Mouse (Mus musculus) MEL (cell line): ENCODE data around the gene Rexo5. TPM values are rescaled to one million over a fixed set of nuclear protein-coding genes. Genes with fewer than 3 reads are reported as not detected.
A peak's percentile ranks its signal among the peaks of the same experiment; 100 is the strongest.

Experiments
- DNase-seq: peaks from one replicate; pipeline ENCODE4 v3.0.0; 2011; ENCODE audit warnings: low read depth, low spot score
- H3K27ac ChIP-seq: 2 replicates; pipeline ENCODE4 v1.5.1; 2012; ENCODE audit warnings: low read depth, mild to moderate bottlenecking, control low read depth, low read length, moderate library complexity; ENCODE audit not compliant: control insufficient read depth
- H3K27me3 ChIP-seq, 2 experiments: fragments of 150-350 bp in 1 of 2; sonication (generic) in 1 of 2; 2 replicates each; pipeline ENCODE4 v1.6.1; 2012; ENCODE audit warnings: low read length in 2 of 2, mild to moderate bottlenecking in 2 of 2, improper control_type of control experiment in 1 of 2, moderate library complexity in 1 of 2; ENCODE audit not compliant: insufficient read depth in 2 of 2, control insufficient read depth in 1 of 2
- H3K36me3 ChIP-seq, 2 experiments: 2 replicates each; pipeline ENCODE4 v1.6.1; 2012 to 2014; ENCODE audit warnings: low read length in 2 of 2, improper control_type of control experiment in 1 of 2, inconsistent platforms in 1 of 2, mild to moderate bottlenecking in 1 of 2; ENCODE audit not compliant: insufficient read depth in 2 of 2, control insufficient read depth in 1 of 2
- H3K4me1 ChIP-seq, 2 experiments: fragments of 150-350 bp in 1 of 2; sonication (generic) in 1 of 2; 2 replicates each; pipeline ENCODE4 v1.6.1; 2012; ENCODE audit warnings: low read length in 2 of 2, improper control_type of control experiment in 1 of 2, mild to moderate bottlenecking in 1 of 2; ENCODE audit not compliant: insufficient read depth in 2 of 2, control insufficient read depth in 1 of 2
- H3K4me3 ChIP-seq, 2 experiments: fragments of 150-350 bp in 1 of 2; sonication (generic) in 1 of 2; 2 replicates each; pipeline ENCODE4 v1.5.1; 2012; ENCODE audit warnings: low read depth in 2 of 2, low read length in 2 of 2, mild to moderate bottlenecking in 2 of 2, moderate library complexity in 2 of 2, control low read depth in 1 of 2, improper control_type of control experiment in 1 of 2; ENCODE audit not compliant: control insufficient read depth in 1 of 2, insufficient read depth in 1 of 2
- H3K79me2 ChIP-seq: 2 replicates; pipeline ENCODE4 v1.6.1; 2012; ENCODE audit warnings: mild to moderate bottlenecking, low read length, moderate library complexity; ENCODE audit not compliant: control insufficient read depth, poor library complexity, insufficient read depth
- H3K9ac ChIP-seq: 2 replicates; pipeline ENCODE4 v1.6.1; 2012; ENCODE audit warnings: low read depth, mild to moderate bottlenecking, control low read depth, low read length, moderate library complexity; ENCODE audit not compliant: control insufficient read depth, poor library complexity, severe bottlenecking
- H3K9me3 ChIP-seq: fragments of 150-350 bp; sonication (generic); replicated peaks from 2 replicates; pipeline ENCODE4 v1.6.1; 2012; ENCODE audit warnings: mild to moderate bottlenecking, low read length, improper control_type of control experiment, moderate library complexity; ENCODE audit not compliant: insufficient read depth
- BHLHE40 ChIP-seq: IDR thresholded peaks from 2 replicates; pipeline ENCODE4 v1.6.1; 2012; ENCODE audit warnings: low read depth, mild to moderate bottlenecking, inconsistent platforms, low read length, improper control_type of control experiment, borderline replicate concordance
- CHD2 ChIP-seq: IDR thresholded peaks from 2 replicates; pipeline ENCODE4 v1.6.1; 2011; ENCODE audit warnings: low read length, improper control_type of control experiment
- E2F4 ChIP-seq: IDR thresholded peaks from 2 replicates; pipeline ENCODE4 v1.6.1; 2011; ENCODE audit warnings: low read depth, low read length, improper control_type of control experiment, borderline replicate concordance
- ELF1 ChIP-seq: IDR thresholded peaks from 2 replicates; pipeline ENCODE4 v1.6.1; 2014; ENCODE audit warnings: low read depth, mild to moderate bottlenecking, inconsistent platforms, low read length, improper control_type of control experiment, moderate library complexity
- EP300 ChIP-seq, 2 experiments: IDR thresholded peaks; 2 replicates each; pipeline ENCODE4 v1.6.1; 2011; ENCODE audit warnings: improper control_type of control experiment in 2 of 2, low read length in 2 of 2, low read depth in 1 of 2, mild to moderate bottlenecking in 1 of 2
- ETS1 ChIP-seq: IDR thresholded peaks from 2 replicates; pipeline ENCODE4 v1.6.1; 2012; ENCODE audit warnings: low read depth, mild to moderate bottlenecking, inconsistent platforms, low read length, improper control_type of control experiment, moderate library complexity
- GABPA ChIP-seq: IDR thresholded peaks from 2 replicates; pipeline ENCODE4 v1.6.1; 2012; ENCODE audit warnings: low read depth, mild to moderate bottlenecking, inconsistent platforms, low read length, improper control_type of control experiment, moderate library complexity
- HCFC1 ChIP-seq: IDR thresholded peaks from 2 replicates; pipeline ENCODE4 v1.6.1; 2012; ENCODE audit warnings: low read depth, mild to moderate bottlenecking, inconsistent platforms, low read length, improper control_type of control experiment, moderate library complexity
- KAT2A ChIP-seq: conservative IDR thresholded peaks from 2 replicates; pipeline ENCODE4 v1.6.1; 2012; ENCODE audit warnings: low read depth, low read length, improper control_type of control experiment, inconsistent platforms
- MAFK ChIP-seq: IDR thresholded peaks from 2 replicates; pipeline ENCODE4 v1.6.1; 2011; ENCODE audit warnings: low read depth, mild to moderate bottlenecking, low read length, improper control_type of control experiment, borderline replicate concordance
- MAX ChIP-seq: IDR thresholded peaks from 2 replicates; pipeline ENCODE4 v1.6.1; 2011; ENCODE audit warnings: low read length, improper control_type of control experiment
- MEF2A ChIP-seq: IDR thresholded peaks from 2 replicates; pipeline ENCODE4 v1.6.1; 2014; ENCODE audit warnings: low read depth, mild to moderate bottlenecking, inconsistent platforms, low read length, improper control_type of control experiment; ENCODE audit not compliant: poor library complexity, insufficient replicate concordance, severe bottlenecking; ENCODE audit errors: extremely low read depth
- MXI1 ChIP-seq: IDR thresholded peaks from 2 replicates; pipeline ENCODE4 v1.6.1; 2011; ENCODE audit warnings: mild to moderate bottlenecking, low read depth, low read length, improper control_type of control experiment
- MYB ChIP-seq: IDR thresholded peaks from 2 replicates; pipeline ENCODE4 v1.6.1; 2011; ENCODE audit warnings: mild to moderate bottlenecking, low read depth, low read length, improper control_type of control experiment
- MYC ChIP-seq: IDR thresholded peaks from 2 replicates; pipeline ENCODE4 v1.6.1; 2011; ENCODE audit warnings: low read depth, mild to moderate bottlenecking, low read length, improper control_type of control experiment, moderate library complexity
- NELFE ChIP-seq: IDR thresholded peaks from 2 replicates; pipeline ENCODE4 v1.6.1; 2011; ENCODE audit warnings: low read depth, low read length, improper control_type of control experiment
- NRF1 ChIP-seq: IDR thresholded peaks from 2 replicates; pipeline ENCODE4 v1.6.1; 2014; ENCODE audit warnings: low read depth, mild to moderate bottlenecking, inconsistent platforms, low read length, improper control_type of control experiment, moderate library complexity; ENCODE audit not compliant: poor library complexity, insufficient read depth, severe bottlenecking
- POLR2A ChIP-seq, 2 experiments: IDR thresholded peaks; 2 replicates each; pipeline ENCODE4 v1.6.1; 2011 to 2012; ENCODE audit warnings: low read length in 2 of 2, mild to moderate bottlenecking in 2 of 2, control low read depth in 1 of 2, improper control_type of control experiment in 1 of 2, low read depth in 1 of 2, moderate library complexity in 1 of 2; ENCODE audit not compliant: control insufficient read depth in 1 of 2, insufficient read depth in 1 of 2, poor library complexity in 1 of 2
- POLR2AphosphoS2 ChIP-seq: IDR thresholded peaks from 2 replicates; pipeline ENCODE4 v1.6.1; 2011; ENCODE audit warnings: low read length, improper control_type of control experiment
- RAD21 ChIP-seq: IDR thresholded peaks from 2 replicates; pipeline ENCODE4 v1.6.1; 2011; ENCODE audit warnings: mild to moderate bottlenecking, low read depth, low read length, improper control_type of control experiment
- RCOR1 ChIP-seq: IDR thresholded peaks from 2 replicates; pipeline ENCODE4 v1.6.1; 2012; ENCODE audit warnings: low read depth, mild to moderate bottlenecking, inconsistent platforms, low read length, improper control_type of control experiment
- SIN3A ChIP-seq: IDR thresholded peaks from 2 replicates; pipeline ENCODE4 v1.6.1; 2012; ENCODE audit warnings: low read length, improper control_type of control experiment, inconsistent platforms
- SMC3 ChIP-seq: IDR thresholded peaks from 2 replicates; pipeline ENCODE4 v1.6.1; 2011; ENCODE audit warnings: low read depth, low read length, improper control_type of control experiment
- TAL1 ChIP-seq: IDR thresholded peaks from 2 replicates; pipeline ENCODE4 v1.6.1; 2012; ENCODE audit warnings: mild to moderate bottlenecking, inconsistent platforms, low read length, moderate library complexity, mixed read lengths
- TBP ChIP-seq: IDR thresholded peaks from 2 replicates; pipeline ENCODE4 v1.8.0; 2011; ENCODE audit warnings: low read depth, low read length, improper control_type of control experiment
- TCF12 ChIP-seq: IDR thresholded peaks from 2 replicates; pipeline ENCODE4 v1.6.1; 2014; ENCODE audit warnings: low read depth, mild to moderate bottlenecking, inconsistent platforms, low read length, improper control_type of control experiment, moderate library complexity
- USF1 ChIP-seq: IDR thresholded peaks from 2 replicates; pipeline ENCODE4 v1.6.1; 2014; ENCODE audit warnings: low read depth, mild to moderate bottlenecking, inconsistent platforms, low read length, improper control_type of control experiment, moderate library complexity
- USF2 ChIP-seq, 2 experiments: IDR thresholded peaks; 2 replicates each; pipeline ENCODE4 v1.6.1; 2011 to 2012; ENCODE audit warnings: improper control_type of control experiment in 2 of 2, low read length in 2 of 2, borderline replicate concordance in 1 of 2, inconsistent platforms in 1 of 2, low read depth in 1 of 2, mild to moderate bottlenecking in 1 of 2; ENCODE audit not compliant: insufficient read depth in 1 of 2
- ZC3H11A ChIP-seq: IDR thresholded peaks from 2 replicates; pipeline ENCODE4 v1.6.1; 2012; ENCODE audit warnings: low read depth, mild to moderate bottlenecking, inconsistent platforms, low read length, improper control_type of control experiment
- ZKSCAN1 ChIP-seq: IDR thresholded peaks from 2 replicates; pipeline ENCODE4 v1.6.1; 2012; ENCODE audit warnings: low read depth, mild to moderate bottlenecking, inconsistent platforms, low read length, improper control_type of control experiment, moderate library complexity
- ZMIZ1 ChIP-seq: IDR thresholded peaks from 2 replicates; pipeline ENCODE4 v1.6.1; 2012; ENCODE audit warnings: low read depth, mild to moderate bottlenecking, inconsistent platforms, low read length, improper control_type of control experiment, moderate library complexity
- ZNF384 ChIP-seq: IDR thresholded peaks from 2 replicates; pipeline ENCODE4 v1.6.1; 2012; ENCODE audit warnings: low read depth, mild to moderate bottlenecking, inconsistent platforms, low read length, improper control_type of control experiment
- polyA plus RNA-seq, 2 experiments: library from polyadenylated mRNA; stranded (reverse) in 1 of 2; unstranded in 1 of 2; fragments of >175 nt in 1 of 2; fragments of >200 nt in 1 of 2; gene quantifications; 2 replicates each; pipeline versions ENCODE4 v1.2.1 to v1.2.4; 2012; ENCODE audit warnings: low replicate concordance in 2 of 2, low read depth in 1 of 2; ENCODE audit not compliant: insufficient read length in 2 of 2, insufficient read depth in 1 of 2, missing spikeins in 1 of 2
- total RNA-seq: library from RNA; depleted of rRNA; stranded (reverse); fragments of 300-350 nt; gene quantifications from 2 replicates; pipeline ENCODE4 v1.2.3, GENCODE M21; 2012; rRNA removed

Gene Rexo5
- total RNA-seq (10.9 and 11.7 TPM in 2 replicates), polyA plus RNA-seq (10 to 100 TPM in 1 of 2 experiments, not detected in 1; 18.3 TPM)

- peaks cover 8 to 10% of the 10 kb centered on the region in 2 experiments for H3K36me3 ChIP-seq
These were observed at the start of gene Rexo5, which contains the start of gene Eri2 for GRCm38 (mm10) chr7:119793586-119794250. Gene Rexo5, plus strand, starts transcription at chr7:119794006. Gene Eri2, minus strand, starts transcription at chr7:119794058.

GRCm38 (mm10) chr7:119744321-119744720, 49.5 kb upstream of the Rexo5 start:
- Histone ChIP-seq H3K4me3 (no peak overlapping the region), H3K9ac (no peak overlapping the region), H3K36me3 (no peaks in the 10 kb centered on the region), H3K4me1 (no peaks in the 10 kb centered on the region), H3K9me3 (no peaks in the 10 kb centered on the region), H3K79me2 (no peaks in the 10 kb centered on the region), H3K27ac (no peak overlapping the region), H3K27me3 (no peaks in the 10 kb centered on the region)
- TF ChIP-seq SMC3 = no peak
- TF ChIP-seq NELFE = no peak
- no peak for TF ChIP-seq TCF12
- TF ChIP-seq E2F4 = no peak
- no peak for TF ChIP-seq EP300 (IDR thresholded peaks at IDR 0.05; ENCODE audit: low read depth in 1 of 2, low read length in 2 of 2)
- TF ChIP-seq SIN3A = no peak
- TF ChIP-seq ZC3H11A = no peak
- no peak for TF ChIP-seq KAT2A
- no peak for TF ChIP-seq MYB
- TF ChIP-seq ZKSCAN1 = no peak
- no peak for DNase-seq

More at GRCm38 (mm10) chr7:119793586-119794250, at the start of gene Rexo5, which contains the start of gene Eri2:
- peak; percentile 96 for DNase-seq
- Histone ChIP-seq H3K27ac (peak within 1 kb of the TSS; percentile 93), H3K27me3 (no peaks in the 10 kb centered on the region), H3K4me3 (peak within 1 kb of the TSS; percentile 78 to 99), H3K4me1 (peaks cover 0 to 2% of the 10 kb centered on the region in 2 experiments), H3K79me2 (peaks cover 18% of the 10 kb centered on the region), H3K9ac (peak within 1 kb of the TSS; percentile 97), H3K9me3 (no peaks in the 10 kb centered on the region)
- TF ChIP-seq KAT2A = no peak
- peak; percentile 65 for TF ChIP-seq ELF1
- TF ChIP-seq MEF2A = 0 out of 2 replicates have a peak, but pooled peaks have one; percentile 24
- TF ChIP-seq MYC = no peak
- TF ChIP-seq TCF12 = peak; percentile 62; the same call in 1 of the 2 replicates
- TF ChIP-seq USF1 = 0 out of 2 replicates have a peak, but pooled peaks have one; percentile 7
- TF ChIP-seq RCOR1 = peak; percentile 36; the same call in 1 of the 2 replicates
- 0 out of 2 replicates have a peak, but pooled peaks have one; percentile 68 for TF ChIP-seq ZMIZ1
- TF ChIP-seq ZKSCAN1 = no peak
- TF ChIP-seq MYB = peak; percentile 50; the same call in 1 of the 2 replicates
- no peak for TF ChIP-seq BHLHE40
- peak; percentile 52; the same call in 1 of the 2 replicates for TF ChIP-seq NRF1
- TF ChIP-seq HCFC1 = peak; percentile 72
- TF ChIP-seq MAFK = no peak
- TF ChIP-seq RAD21 = no peak
- no peak for TF ChIP-seq SMC3
- TF ChIP-seq GABPA = no peak
- peak; percentile 22; the same call in 1 of the 2 replicates for TF ChIP-seq E2F4
- TF ChIP-seq MXI1 = peak; percentile 54
- TF ChIP-seq TBP = peak; percentile 23; the same call in 1 of the 2 replicates
- no peak for TF ChIP-seq USF2 (IDR thresholded peaks at IDR 0.05; ENCODE audit: borderline replicate concordance in 1 of 2, insufficient read depth in 1 of 2, low read depth in 1 of 2, low read length in 2 of 2)
- TF ChIP-seq CHD2 = no peak
- no peak for TF ChIP-seq ZNF384
- peak in 1 of 2 experiments; percentile 41; a peak in 1 of 4 replicates for TF ChIP-seq EP300 (IDR thresholded peaks at IDR 0.05; ENCODE audit: low read depth in 1 of 2, low read length in 2 of 2)
- TF ChIP-seq POLR2A (IDR thresholded peaks at IDR 0.05; ENCODE audit: control insufficient read depth in 1 of 2, insufficient read depth in 1 of 2, low read depth in 1 of 2, low read length in 2 of 2, poor library complexity in 1 of 2) = peak; percentile 54 to 77; a peak in 3 of 4 replicates
- TF ChIP-seq POLR2AphosphoS2 = peak; percentile 74
- 0 out of 2 replicates have a peak, but pooled peaks have one; percentile 66 for TF ChIP-seq SIN3A
- peak; percentile 69; the same call in 1 of the 2 replicates for TF ChIP-seq MAX
- TF ChIP-seq NELFE = peak; percentile 83
- TF ChIP-seq TAL1 = no peak
- peak; percentile 54 for TF ChIP-seq ETS1
